Mouse (Mus musculus): ENCODE measurements around the gene Cluap1.

The Cluap1 gene

DNA sequence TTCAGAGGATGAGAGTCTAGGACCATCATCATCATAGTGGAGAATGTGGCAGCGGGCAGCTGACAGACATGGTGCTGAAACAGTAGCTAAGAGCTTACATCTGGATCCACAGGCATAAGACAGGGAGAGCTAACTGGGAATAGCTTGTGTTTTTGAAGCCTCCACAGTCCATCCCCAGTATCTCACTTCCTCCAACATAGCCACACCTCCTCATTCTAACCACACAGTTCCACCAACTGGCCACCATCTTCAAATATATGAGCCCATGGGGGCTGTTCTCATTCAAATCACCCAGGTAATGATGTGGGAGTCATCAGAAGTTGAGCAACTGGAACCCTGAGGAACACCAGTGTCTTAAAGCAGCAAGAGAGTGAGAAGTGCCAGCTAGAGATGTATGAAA lies 42.5 kb downstream of the Cluap1 start:
- DNase-seq = no peak

DNA sequence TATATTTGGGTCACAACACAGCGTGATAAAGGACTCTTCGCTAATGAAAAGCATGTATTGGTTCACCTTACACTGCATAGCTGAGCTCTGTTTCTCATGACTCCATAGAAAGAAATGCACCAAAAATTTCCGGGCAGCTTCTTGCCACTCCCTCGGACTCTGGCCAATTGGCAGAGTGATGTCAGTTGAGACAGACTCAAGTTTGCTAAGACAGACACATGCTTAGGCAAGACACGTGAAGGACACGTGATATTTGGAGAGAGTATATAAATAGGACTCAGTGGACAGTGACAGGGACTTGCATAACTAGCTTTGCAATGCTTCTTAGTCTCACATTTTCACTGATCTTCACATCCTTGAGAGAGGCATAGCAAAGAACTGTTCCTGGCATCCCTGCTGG lies 47.8 kb downstream of the Cluap1 start:
- no peak for DNase-seq

GRCm38 (mm10) chr16:3959261-3959660 lies 50.7 kb downstream of the Cluap1 start:
- DNase-seq = peak; percentile 42 to 43

DNA sequence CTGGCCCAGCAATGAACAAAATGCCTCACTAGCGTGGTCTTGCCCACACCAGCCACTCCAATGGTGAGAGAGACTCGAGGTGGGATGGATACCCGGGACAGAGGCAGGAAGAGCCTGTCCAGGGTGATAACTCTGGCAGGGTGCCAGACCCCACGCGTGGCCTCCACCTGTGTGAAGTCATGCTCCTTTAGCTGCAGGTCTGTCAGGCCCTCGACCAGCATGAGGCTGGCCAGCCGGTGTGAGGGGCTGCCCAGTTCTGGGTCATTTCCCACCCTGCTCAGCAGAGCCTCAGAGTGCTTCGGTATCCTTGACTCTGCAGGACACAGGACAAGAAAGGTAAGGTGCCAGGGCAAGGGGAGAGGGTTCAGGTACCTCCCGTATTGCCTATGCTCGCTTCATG lies 56.4 kb downstream of the Cluap1 start:
- DNase-seq = peak; percentile 53 to 59

DNA sequence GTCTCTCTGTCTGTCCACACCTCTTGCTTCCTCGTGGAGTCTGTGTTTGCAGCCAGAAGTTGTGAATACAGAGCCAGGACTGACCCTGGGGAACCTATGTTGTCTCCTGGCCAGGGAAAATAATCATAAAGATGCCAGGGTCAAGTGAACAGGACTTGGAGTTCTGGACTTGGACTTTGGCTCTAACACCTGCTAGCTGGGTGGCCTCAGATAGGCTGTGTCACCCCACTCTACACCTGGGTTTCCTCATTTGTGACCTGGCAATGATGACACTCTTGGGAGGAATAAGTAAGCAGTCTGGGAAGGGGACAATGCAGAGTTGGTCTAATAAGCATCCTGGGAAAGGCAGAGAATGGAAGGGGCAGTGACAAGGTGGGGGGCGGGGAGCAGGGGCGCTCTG lies 56.9 kb downstream of the Cluap1 start:
- no peak for DNase-seq

GRCm38 (mm10) chr16:3974456-3974855 lies 65.9 kb downstream of the Cluap1 start:
- DNase-seq = peak; percentile 54 to 69

- no peak for DNase-seq
Observed at GRCm38 (mm10) chr16:3975658-3976057, 67.1 kb downstream of the Cluap1 start.

GRCm38 (mm10) chr16:3976251-3976671 lies 67.7 kb downstream of the Cluap1 start, which contains the start of gene Nlrc3:
Gene Nlrc3 (minus strand): TSS chr16:3976632.
- no peak for DNase-seq

- DNase-seq = no peak
Observed at GRCm38 (mm10) chr16:3976712-3977111, 68.1 kb downstream of the Cluap1 start.

DNA sequence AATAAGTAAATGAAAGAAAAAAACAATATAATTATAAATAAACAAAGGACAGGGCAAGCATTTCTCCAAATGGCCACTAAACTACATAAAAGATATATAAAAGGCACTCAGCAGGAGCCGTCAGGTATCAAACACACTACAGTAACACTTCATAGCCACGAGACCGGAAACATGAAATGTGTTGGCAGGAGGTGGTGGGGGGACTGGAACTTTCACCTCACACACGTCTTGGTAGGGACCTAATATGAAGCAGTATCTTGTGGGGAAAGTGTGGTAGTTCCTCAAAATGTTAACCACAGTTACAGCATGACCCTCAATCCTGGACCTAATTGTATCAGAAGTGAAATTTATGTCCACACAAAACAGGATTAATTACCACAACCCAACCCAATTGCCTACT lies 73.6 kb downstream of the Cluap1 start:
- no peak for DNase-seq

- no peak for DNase-seq
Observed at GRCm38 (mm10) chr16:3983146-3983700, 74.6 kb downstream of the Cluap1 start.

DNA sequence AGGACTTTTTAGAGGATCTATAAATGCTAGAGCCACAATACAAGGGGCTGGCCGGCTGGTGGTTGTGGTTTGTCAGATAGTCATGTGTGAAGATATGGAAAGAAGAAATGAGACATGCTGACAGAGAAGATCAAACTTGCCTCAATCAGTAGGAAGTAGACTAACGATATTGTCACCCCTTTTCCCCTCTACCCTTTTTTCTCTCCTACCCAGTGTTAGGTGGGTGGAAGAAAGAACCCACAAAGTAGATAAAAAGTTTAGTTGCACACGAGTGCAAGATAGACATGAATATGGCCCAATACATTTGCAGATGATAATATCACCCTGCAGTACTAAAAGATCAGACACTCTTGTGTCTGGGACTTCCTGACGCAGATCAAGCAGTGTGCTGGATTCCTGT lies 79.8 kb downstream of the Cluap1 start:
- no peak for DNase-seq

Measured in cerebellum, postnatal 10 days (tissue).